Mouse (Mus musculus) limb, embryonic 14.5 days (tissue): ENCODE measurements around the gene Tma16. TPM values are rescaled to one million over a fixed set of nuclear protein-coding genes. Genes with fewer than 3 reads are reported as not detected.

Experiments used
- ATAC-seq: fragments of 200-750 bp; cut with Nextera tagmentation; 2 replicates; pipeline ENCODE4 v1.8.0; 2017; ENCODE audit warnings: low read depth, moderate number of reproducible peaks, moderate TSS enrichment; ENCODE audit not compliant: low FRiP score
- DNase-seq: peaks from one replicate; pipeline ENCODE4 v3.0.0-alpha.2; 2015; ENCODE audit warnings: low spot score
- H3K27ac ChIP-seq: fragments of 300-500 bp; sonication (generic); replicated peaks from 2 replicates; pipeline ENCODE4 v1.5.1; 2014; ENCODE audit warnings: low read depth, mild to moderate bottlenecking, low read length, moderate library complexity, mixed read lengths
- H3K27me3 ChIP-seq: fragments of 300-500 bp; sonication (generic); 2 replicates; pipeline ENCODE4 v1.6.1; 2014; ENCODE audit warnings: low read length, mixed read lengths; ENCODE audit not compliant: control insufficient read depth, insufficient read depth
- H3K36me3 ChIP-seq: fragments of 300-500 bp; sonication (generic); 2 replicates; pipeline ENCODE4 v1.6.1; 2014; ENCODE audit warnings: mild to moderate bottlenecking, low read length, moderate library complexity, mixed read lengths; ENCODE audit not compliant: control insufficient read depth, insufficient read depth
- H3K4me1 ChIP-seq: fragments of 300-500 bp; sonication (generic); 2 replicates; pipeline ENCODE4 v1.6.1; 2014; ENCODE audit warnings: antibody characterized with exemption, low read length, mixed read lengths; ENCODE audit not compliant: control insufficient read depth, insufficient read depth
- H3K4me2 ChIP-seq: fragments of 300-500 bp; sonication (generic); replicated peaks from 2 replicates; pipeline ENCODE4 v1.6.1; 2014; ENCODE audit warnings: low read depth, mild to moderate bottlenecking, low read length, moderate library complexity; ENCODE audit not compliant: severe bottlenecking
- H3K4me3 ChIP-seq: fragments of 300-500 bp; sonication (generic); replicated peaks from 2 replicates; pipeline ENCODE4 v1.5.1; 2014; ENCODE audit warnings: low read length
- H3K9ac ChIP-seq: fragments of 300-500 bp; sonication (generic); 2 replicates; pipeline ENCODE4 v1.6.1; 2014; ENCODE audit warnings: mild to moderate bottlenecking, low read depth, low read length, moderate library complexity; ENCODE audit not compliant: severe bottlenecking
- H3K9me3 ChIP-seq: fragments of 300-500 bp; sonication (generic); 2 replicates; pipeline ENCODE4 v1.6.1; 2016; ENCODE audit warnings: low read length; ENCODE audit not compliant: control insufficient read depth
- POLR2A ChIP-seq: fragments of 200-500 bp; IDR thresholded peaks from 2 replicates; pipeline ENCODE4 v1.8.0; 2012; ENCODE audit warnings: inconsistent platforms, mild to moderate bottlenecking, moderate library complexity, borderline replicate concordance; ENCODE audit not compliant: insufficient read depth, insufficient read length; ENCODE audit errors: extremely low read depth
- WGBS: fragments of 180-500 bp; shearing (Covaris S2); extraction: QIAGEN DNeasy Blood & Tissue Kit; methylation state at CpG from one replicate; pipeline ENCODE4 v1.1.7; 2014; 5-methylcytosine and 5-hydroxymethylcytosine counted together
- polyA plus RNA-seq, 2 experiments: library from polyadenylated mRNA; depleted of rRNA in 1 of 2; stranded (reverse) in 1 of 2; unstranded in 1 of 2; fragments of >200 nt; fragmentation: Nextera tagmentation in 1 of 2; extraction: Ambion mirVana in 1 of 2; gene quantifications; 2 replicates each; pipeline versions ENCODE4 v1.2.1 to v1.2.3; 2012 to 2014

The Tma16 gene
- polyA plus RNA-seq, 2 experiments, result 10.7 to 13.1 TPM

DNA sequence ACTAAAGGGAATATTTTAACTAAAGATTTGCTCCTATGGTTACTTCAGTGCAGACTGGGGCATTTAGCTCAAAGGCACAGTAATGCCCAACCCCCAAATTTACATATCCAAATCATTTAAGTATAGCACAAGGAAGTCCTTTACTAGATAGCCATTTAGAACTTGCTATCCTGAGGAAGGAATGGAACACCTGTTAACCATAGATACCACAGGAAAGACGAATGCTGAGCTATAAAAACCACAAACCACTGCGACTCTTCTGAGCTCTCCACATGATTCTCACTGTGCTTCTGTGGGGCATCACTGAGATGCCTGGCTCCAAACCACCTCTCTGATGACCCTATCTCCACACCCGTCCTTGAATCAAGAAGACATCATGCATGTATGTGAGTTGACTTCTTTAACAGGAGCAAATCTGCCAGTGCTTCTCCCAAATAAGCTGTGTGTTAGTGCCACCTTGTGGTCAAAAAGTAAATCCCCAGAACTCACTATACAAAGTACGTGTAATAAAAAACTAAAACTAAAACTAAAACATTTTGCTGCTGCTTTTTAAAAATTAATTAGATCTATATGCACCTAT, 10.8 kb upstream of the Tma16 start:
- ATAC-seq (no peak), DNase-seq (peak; percentile 67)
- 39% methylated on average over 4 of the region's 4 CpGs for WGBS
- H3K27me3 ChIP-seq, result no peaks in the 10 kb centered on the region
- no peak overlapping the region for H3K9ac ChIP-seq
- no peak for TF ChIP-seq POLR2A
- H3K4me3 ChIP-seq, result no peak overlapping the region
- H3K27ac ChIP-seq, result no peak overlapping the region
- no peak overlapping the region for H3K4me2 ChIP-seq
- no peaks in the 10 kb centered on the region for H3K36me3 ChIP-seq
- no peaks in the 10 kb centered on the region for H3K4me1 ChIP-seq
- H3K9me3 ChIP-seq, result no peaks in the 10 kb centered on the region

DNA sequence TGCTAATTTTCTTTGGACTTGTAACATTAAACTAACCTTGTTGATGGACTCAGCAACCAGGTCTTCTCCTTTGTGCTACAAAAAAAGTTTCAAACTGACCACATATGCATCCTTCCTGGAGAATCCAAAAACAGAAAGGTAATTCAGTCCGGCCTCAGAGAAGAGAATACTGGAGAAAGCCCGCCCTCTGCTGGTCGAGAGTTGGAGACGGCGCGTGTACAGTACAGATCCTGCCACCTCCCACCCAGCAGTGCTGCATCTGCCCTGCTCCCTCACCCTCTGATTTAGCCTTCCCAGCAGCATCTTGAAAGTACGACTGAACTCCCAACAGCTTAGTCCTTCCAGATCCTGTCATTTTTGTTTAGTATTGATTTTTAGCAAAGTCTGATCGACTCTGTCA, 9.4 kb upstream of the Tma16 start:
- Histone ChIP-seq H3K36me3 (no peaks in the 10 kb centered on the region), H3K4me3 (no peak overlapping the region), H3K9me3 (no peaks in the 10 kb centered on the region), H3K27ac (no peak overlapping the region), H3K27me3 (no peaks in the 10 kb centered on the region), H3K4me1 (no peaks in the 10 kb centered on the region), H3K4me2 (no peak overlapping the region), H3K9ac (no peak overlapping the region)
- WGBS, result 7% methylated on average over 8 of the region's 8 CpGs
- TF ChIP-seq POLR2A, result no peak
- ATAC-seq, result peak; percentile 65; the same call in 1 of the 2 replicates
- peak; percentile 54 for DNase-seq

DNA sequence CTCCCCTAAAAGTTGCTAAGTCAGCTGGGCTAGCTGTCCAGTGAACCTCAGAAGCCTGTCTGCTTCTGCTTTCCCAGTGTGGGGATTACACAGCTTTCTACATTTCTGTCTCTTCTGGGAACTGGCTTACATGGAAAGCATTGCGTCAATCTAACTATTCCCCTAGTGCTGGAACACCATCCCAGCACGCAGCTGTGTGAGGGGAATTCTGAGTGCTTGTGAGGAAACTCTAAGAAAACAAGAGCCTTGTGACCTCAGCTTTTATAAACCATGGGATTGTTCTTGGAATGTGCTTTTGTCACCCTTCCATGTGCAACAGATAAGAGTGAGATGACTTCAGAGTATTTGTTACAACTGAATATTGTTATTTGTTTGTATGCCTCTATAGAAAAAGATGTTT, 8.2 kb upstream of the Tma16 start:
- DNase-seq (no peak), ATAC-seq (no peak)
- no peak for TF ChIP-seq POLR2A
- no peak overlapping the region for H3K9ac ChIP-seq
- H3K9me3 ChIP-seq, result no peaks in the 10 kb centered on the region
- H3K4me1 ChIP-seq, result no peaks in the 10 kb centered on the region
- no peaks in the 10 kb centered on the region for H3K36me3 ChIP-seq
- no peaks in the 10 kb centered on the region for H3K27me3 ChIP-seq
- no peak overlapping the region for H3K4me2 ChIP-seq
- WGBS, result 75% methylated on average over 2 of the region's 2 CpGs
- H3K4me3 ChIP-seq, result no peak overlapping the region
- H3K27ac ChIP-seq, result no peak overlapping the region

DNA sequence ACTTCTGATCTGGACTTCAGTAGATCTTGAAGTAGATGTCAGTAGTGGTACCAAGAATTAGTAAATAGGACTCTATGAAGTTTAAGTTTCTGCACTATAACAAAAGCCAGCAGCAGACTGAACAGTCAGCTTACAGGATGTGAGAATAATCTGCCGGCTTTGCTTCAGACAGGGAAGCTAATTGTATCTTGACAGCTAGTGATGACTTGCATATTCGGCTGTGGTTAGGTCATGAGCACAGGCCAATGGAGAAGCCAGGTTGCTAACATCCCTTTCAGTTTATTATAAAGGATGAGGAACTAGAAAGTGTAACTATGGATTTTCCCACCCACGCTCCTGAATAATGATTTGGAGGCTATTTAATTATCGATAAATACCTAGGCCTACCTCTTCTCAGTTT, 4.3 kb upstream of the Tma16 start:
- Histone ChIP-seq H3K4me3 (no peak overlapping the region), H3K4me2 (no peak overlapping the region), H3K36me3 (no peaks in the 10 kb centered on the region), H3K9me3 (no peaks in the 10 kb centered on the region), H3K27ac (no peak overlapping the region), H3K9ac (no peak overlapping the region), H3K27me3 (no peaks in the 10 kb centered on the region), H3K4me1 (0 out of 2 replicates have a peak, but pooled peaks cover under 1% of the 10 kb centered on the region)
- DNase-seq (no peak), ATAC-seq (no peak)
- WGBS, result 80% methylated on average over 4 of the region's 4 CpGs
- no peak for TF ChIP-seq POLR2A

DNA sequence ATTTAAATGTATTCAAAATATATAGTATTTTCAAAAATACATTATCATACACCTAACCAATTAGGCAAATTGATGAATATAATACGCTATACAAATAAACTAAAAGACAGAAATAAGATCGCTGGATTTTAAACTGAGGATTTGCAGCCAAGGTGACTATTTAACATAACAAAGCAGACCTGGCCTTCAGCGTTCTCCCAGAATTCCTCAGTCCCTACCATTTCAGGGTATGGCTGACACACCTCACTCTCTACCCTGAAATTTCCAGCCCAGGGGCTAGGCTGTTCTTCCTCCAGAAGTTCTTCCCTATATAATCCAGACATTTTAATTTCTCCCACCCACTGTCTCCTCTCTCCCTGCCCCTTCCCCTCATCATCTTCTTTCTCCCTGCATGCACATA, 2.2 kb upstream of the Tma16 start:
- H3K4me2 ChIP-seq, result no peak overlapping the region
- ATAC-seq (no peak), DNase-seq (no peak)
- H3K9ac ChIP-seq, result no peak overlapping the region
- no peaks in the 10 kb centered on the region for H3K27me3 ChIP-seq
- H3K27ac ChIP-seq, result no peak overlapping the region
- TF ChIP-seq POLR2A, result no peak
- 55% methylated on average over 3 of the region's 3 CpGs for WGBS
- H3K4me3 ChIP-seq, result no peak overlapping the region
- peaks cover 5% of the 10 kb centered on the region for H3K36me3 ChIP-seq
- H3K4me1 ChIP-seq, result 0 out of 2 replicates have a peak, but pooled peaks cover 6% of the 10 kb centered on the region
- H3K9me3 ChIP-seq, result no peaks in the 10 kb centered on the region

DNA sequence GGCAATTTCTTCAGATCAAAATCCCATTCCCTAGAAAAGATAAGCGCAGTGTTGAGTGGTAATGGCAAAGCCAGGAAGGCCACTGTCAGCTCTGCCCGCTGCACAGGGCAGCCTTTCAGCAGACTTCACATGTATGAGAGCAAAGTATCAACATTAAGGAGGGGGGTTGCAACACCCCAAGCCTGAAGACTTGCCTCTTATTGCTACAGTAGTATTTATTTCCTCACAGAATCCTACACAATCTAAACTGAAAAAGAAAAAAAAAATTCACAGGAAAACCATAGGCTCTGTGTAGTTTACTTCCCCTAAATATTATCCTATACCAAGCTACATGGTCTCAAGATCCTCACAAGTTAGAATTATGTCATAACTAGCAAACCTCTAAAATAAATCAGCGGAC, 9.4 kb downstream of the Tma16 start:
- Histone ChIP-seq H3K27ac (no peak overlapping the region), H3K4me3 (no peak overlapping the region), H3K36me3 (peaks cover 61% of the 10 kb centered on the region), H3K27me3 (no peaks in the 10 kb centered on the region), H3K9ac (no peak overlapping the region), H3K4me1 (no peaks in the 10 kb centered on the region), H3K9me3 (no peaks in the 10 kb centered on the region), H3K4me2 (no peak overlapping the region)
- 96% methylated on average over 3 of the region's 3 CpGs for whole genome bisulfite sequencing
- no peak for DNase-seq
- TF ChIP-seq POLR2A, result no peak
- no peak for ATAC-seq
